Mouse (Mus musculus) central nervous system, embryonic 14 days (tissue): ENCODE measurements around the gene S100a13. TPM values are rescaled to one million over a fixed set of nuclear protein-coding genes. Genes with fewer than 3 reads are reported as not detected.

Experiments used
- polyA plus RNA-seq: library from polyadenylated mRNA; depleted of rRNA; stranded (reverse); fragments of >200 nt; gene quantifications from 2 replicates; pipeline ENCODE4 v1.2.3, GENCODE M21; 2012; rRNA removed

The S100a13 gene
- polyA plus RNA-seq, result 8.2 and 13.0 TPM in 2 replicates

GRCm38 (mm10) chr3:90513796-90514590 is at the start of gene S100a13, which contains the start of gene S100a1:
Gene S100a13, plus strand, starts transcription at chr3:90514435.
Gene S100a1, minus strand, starts transcription at chr3:90514392.

DNA sequence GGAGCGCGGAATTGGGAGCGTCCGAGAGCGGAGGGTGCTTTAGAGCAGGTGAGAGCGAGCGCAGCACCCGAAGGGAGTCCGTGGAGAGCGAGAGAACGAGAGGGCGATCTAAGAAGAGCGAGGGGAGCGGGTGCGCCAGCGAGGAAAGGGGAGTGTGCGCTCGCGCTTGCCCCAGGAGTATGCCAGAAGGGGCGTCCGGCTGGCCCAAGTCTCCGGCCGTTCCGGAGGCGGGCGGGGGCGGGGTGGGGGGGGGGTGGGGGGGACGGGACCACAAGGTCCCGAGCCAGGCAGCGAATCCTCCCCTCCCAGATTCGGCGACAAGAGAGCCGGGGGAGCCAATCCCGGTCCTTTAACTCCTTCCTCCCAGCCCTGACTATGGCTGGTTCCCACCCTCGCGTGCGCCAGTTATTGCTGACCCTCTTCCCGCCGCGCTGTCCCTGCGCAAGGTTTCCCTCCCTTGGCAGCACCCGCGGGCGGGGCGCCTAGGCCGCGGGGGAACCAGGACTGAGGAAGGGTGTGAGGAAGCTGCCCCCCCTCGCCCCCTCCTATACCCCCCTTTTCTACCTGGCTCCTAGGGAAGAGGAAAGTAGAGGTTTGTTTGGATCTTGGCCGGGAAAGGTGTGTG is 48.4 kb upstream of the S100a13 start, which contains the start of gene Npr1:
TSS of gene Npr1 (minus strand) at position 181 of the 625 bp plus-strand sequence.

GRCm38 (mm10) chr3:90475831-90476611 is 38.2 kb upstream of the S100a13 start, which contains the start of gene Ilf2:
Gene Ilf2, plus strand, starts transcription at chr3:90476126.

DNA sequence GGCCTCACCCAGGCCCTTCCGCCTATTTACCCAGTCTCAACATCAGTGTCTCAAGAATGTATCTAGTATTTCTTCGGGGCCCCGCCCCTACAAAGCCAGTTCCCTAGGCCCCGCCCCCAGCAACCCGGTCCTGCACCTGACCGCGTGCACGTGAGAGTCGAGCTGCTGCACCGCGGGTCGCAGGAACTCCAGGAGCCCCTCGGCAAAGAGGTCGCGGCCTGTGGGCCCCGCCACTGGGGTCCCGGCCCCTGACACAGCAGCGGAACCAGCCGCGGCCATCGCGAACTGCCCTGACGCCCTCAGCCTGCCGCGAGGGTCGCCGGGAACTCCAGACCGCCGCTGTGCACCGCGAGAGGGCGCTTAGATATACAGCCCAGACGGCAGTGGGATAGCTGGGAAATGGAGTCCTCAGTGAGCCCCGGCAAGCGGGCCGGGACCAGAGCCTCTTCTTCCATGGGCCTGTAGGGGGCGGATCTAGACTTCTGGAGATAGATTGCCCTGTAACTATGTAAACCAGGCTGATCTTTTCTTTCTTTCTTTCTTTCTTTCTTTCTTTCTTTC is 23.5 kb upstream of the S100a13 start, which contains the start of gene Snapin:
TSS of gene Snapin (minus strand) at position 338 of the 561 bp plus-strand sequence.

GRCm38 (mm10) chr3:90508950-90509746 is 5.1 kb upstream of the S100a13 start, which contains the start of gene Chtop:
Gene Chtop, minus strand, starts transcription at chr3:90509498.

DNA sequence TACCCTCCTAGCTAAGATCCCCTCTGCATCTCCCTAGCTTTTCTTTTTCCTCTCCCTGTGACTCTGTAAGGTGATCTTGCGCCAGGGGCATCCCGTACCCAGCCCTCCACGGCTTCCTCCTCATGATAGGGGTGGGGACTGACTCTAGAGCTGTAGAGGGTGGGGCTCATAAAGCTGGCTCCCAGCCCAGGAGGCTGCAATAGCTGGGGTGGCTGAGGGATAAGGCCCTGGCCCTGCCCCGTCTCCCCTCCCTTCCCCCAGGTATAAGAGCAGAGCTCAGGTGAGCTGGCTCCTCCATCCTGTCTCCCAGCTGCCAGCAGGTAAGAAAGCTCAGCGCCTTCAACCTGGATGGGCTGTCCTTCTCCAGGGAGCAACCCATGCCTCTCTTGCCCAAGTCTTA is 12.3 kb downstream of the S100a13 start, which contains the start of gene S100a14:
TSS of gene S100a14 (plus strand) at position 277 of the 400 bp plus-strand sequence.

DNA sequence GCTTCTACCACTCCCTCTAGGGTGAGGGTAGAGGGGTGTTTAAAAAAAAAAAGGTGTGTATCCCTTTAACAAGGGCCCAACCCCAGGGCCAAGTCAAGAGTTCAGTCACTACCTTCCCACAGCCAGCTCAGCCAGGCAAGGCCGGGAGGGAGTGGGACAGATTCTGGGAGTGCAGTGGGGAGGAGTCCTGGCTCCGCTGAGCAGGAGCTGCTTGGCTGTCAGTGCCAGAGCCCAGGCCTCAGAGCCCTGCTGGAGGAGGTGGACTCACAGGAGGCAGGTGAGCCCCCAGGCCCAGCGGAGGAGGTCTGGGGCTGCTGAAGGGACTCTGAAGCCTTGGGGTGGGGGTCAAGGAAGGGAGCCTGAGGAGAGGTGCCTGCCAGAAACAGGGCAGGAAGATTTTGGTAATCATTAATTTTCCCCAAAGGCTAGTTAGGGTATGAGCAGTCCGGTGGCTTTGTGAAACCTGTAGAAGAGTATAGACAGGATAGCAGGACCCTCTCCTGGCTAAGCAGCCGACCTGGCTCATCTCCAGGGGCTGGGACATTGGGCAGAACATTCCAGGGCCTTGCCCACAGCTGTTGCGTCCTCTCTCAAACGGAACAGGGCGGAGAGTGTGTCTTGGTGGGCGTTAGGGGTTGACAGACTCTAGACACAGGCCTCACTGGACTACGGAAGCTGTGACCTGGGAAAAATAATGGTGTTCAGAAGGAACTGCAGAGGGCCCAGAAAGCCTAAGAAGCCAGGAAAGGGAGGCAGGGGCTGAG is 23.1 kb downstream of the S100a13 start, which contains the start of gene S100a16:
TSS of gene S100a16 (plus strand) at position 114 of the 764 bp plus-strand sequence.

DNA sequence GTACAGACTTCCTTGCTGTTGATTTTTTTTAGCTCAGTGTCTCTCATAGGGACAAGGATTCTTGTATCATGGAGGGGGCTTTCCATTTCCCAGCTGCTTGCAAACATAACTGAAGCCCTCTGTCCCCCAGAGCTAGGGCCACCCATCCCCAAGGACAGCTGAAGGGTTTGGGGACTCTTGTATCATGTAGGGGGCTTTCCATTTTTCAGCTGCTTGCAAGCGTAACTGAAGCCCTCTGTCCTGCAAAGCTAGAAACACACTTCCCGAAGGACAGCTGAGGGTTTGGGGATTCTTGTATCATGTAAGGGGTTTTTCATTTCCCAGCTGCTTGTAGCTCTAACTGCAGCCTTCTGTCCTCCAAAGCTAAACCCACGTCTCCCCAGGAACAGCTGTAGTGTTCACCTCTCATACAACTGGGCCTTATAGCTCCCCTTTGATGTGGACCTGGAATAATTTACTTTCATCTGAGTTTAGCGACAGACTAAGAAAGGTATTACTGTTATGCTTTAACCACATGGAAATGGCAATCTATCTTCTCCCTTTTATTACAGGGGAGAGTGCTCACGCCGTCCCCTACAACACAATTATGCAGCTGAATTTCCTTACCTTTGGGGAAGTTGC is 45.9 kb downstream of the S100a13 start, which contains the start of gene S100a3:
TSS of gene S100a3 (plus strand) at position 571 of the 621 bp plus-strand sequence.

Other genes with a start within 250 kb of the S100a13 start
- gene Dennd4b, start 249.2 kb upstream of the S100a13 start, polyA plus RNA-seq, result 22.6 and 23.6 TPM in 2 replicates
- gene Gatad2b, start 221.3 kb upstream of the S100a13 start, polyA plus RNA-seq, result 31.6 and 35.4 TPM in 2 replicates
- gene Slc27a3, start 124.5 kb upstream of the S100a13 start, polyA plus RNA-seq, result 41.9 and 54.3 TPM in 2 replicates
- 54.7 and 56.2 TPM in 2 replicates for gene Ints3, start 80.8 kb upstream of the S100a13 start, polyA plus RNA-seq
- 6.2 and 9.0 TPM in 2 replicates for gene Npr1, start 48.6 kb upstream of the S100a13 start, polyA plus RNA-seq
- gene Ilf2, start 38.3 kb upstream of the S100a13 start, polyA plus RNA-seq, result 195 and 228 TPM in 2 replicates
- 47.3 and 49.6 TPM in 2 replicates for gene Snapin, start 23.4 kb upstream of the S100a13 start, polyA plus RNA-seq
- 202 and 231 TPM in 2 replicates for gene Chtop, start 4.9 kb upstream of the S100a13 start, polyA plus RNA-seq
- gene S100a1, start within 50 bp of the S100a13 start, polyA plus RNA-seq, result 10.7 and 14.6 TPM in 2 replicates
- 0.18 and 4.9 TPM in 2 replicates for gene S100a14, start 12.4 kb downstream of the S100a13 start, polyA plus RNA-seq
- gene S100a16, start 22.8 kb downstream of the S100a13 start, polyA plus RNA-seq, result 22.0 and 30.8 TPM in 2 replicates
- gene S100a3, start 46.1 kb downstream of the S100a13 start, polyA plus RNA-seq, result 0.45 and 0.63 TPM in 2 replicates
- not detected in 2 replicates for gene S100a2, start 75.8 kb downstream of the S100a13 start, polyA plus RNA-seq
- not detected in 2 replicates for gene Gm42674, start 87.5 kb downstream of the S100a13 start, polyA plus RNA-seq
- gene S100a4, start 89.3 kb downstream of the S100a13 start, polyA plus RNA-seq, result 2.1 and 5.3 TPM in 2 replicates
- gene S100a5, start 94.1 kb downstream of the S100a13 start, polyA plus RNA-seq, result not detected in 2 replicates
- gene S100a6, start 98.4 kb downstream of the S100a13 start, polyA plus RNA-seq, result 19.4 and 33.6 TPM in 2 replicates
- gene S100a7a, start 139.6 kb downstream of the S100a13 start, polyA plus RNA-seq, result 0.09 and 0.14 TPM in 2 replicates
- 6.5 and 9.2 TPM in 2 replicates for gene S100a8, start 154.5 kb downstream of the S100a13 start, polyA plus RNA-seq
- 10.0 and 14.8 TPM in 2 replicates for gene S100a9, start 181.3 kb downstream of the S100a13 start, polyA plus RNA-seq
- gene Pglyrp4, start 212.5 kb downstream of the S100a13 start, polyA plus RNA-seq, result 0.05 TPM in 1 of 2 replicates, not detected in the other